Mouse (Mus musculus) embryonic stem cell, embryonic (primary cell): ENCODE data around the gene Tubb1.

Experiments used
- CTCF ChIA-PET, 4 experiments: fragments of 300-600 bp in 2 of 4; fragments of 350-600 bp in 2 of 4; sonication (Branson Sonifier 250); formaldehyde crosslinking; loops; one replicate each; lab custom pipeline; 2022; ENCODE audit warnings: inconsistent platforms in 2 of 4; lab: Charles Lee
- POLR2A ChIA-PET, 4 experiments: fragments of 300-600 bp in 2 of 4; fragments of 350-600 bp in 2 of 4; sonication (Branson Sonifier 250); formaldehyde crosslinking; loops; one replicate each; lab custom pipeline; 2022; ENCODE audit warnings: antibody characterized with exemption in 4 of 4, inconsistent platforms in 1 of 4; lab: Charles Lee

The Tubb1 gene

GRCm38 (mm10) chr2:174450353-174450752, at the start of gene Tubb1:
Tubb1 (plus strand) TSS chr2:174450695.
- POLR2A ChIA-PET = interaction anchor here in 3 of 4 experiments (0.5 to 1.7 kb wide), 6 partner anchors 9 to 29 kb away, joined by 3 to 6 read pairs (median 3); partner anchors contain the start of gene Atp5e (in 1 of the 3)
- CTCF ChIA-PET = no interaction called here

- ChIA-PET POLR2A (interaction anchor here in 2 of 4 experiments (0.6 to 1.7 kb wide), 3 partner anchors 14 to 127 kb away, joined by 3 to 4 read pairs (median 3); no protein-coding TSS in a partner anchor), CTCF (interaction anchor here in 1 of 4 experiments (0.6 kb wide), 1 partner anchor 23 kb away, joined by 3 read pairs; no protein-coding TSS in a partner anchor)
These were observed 40.3 kb upstream of the Tubb1 start for GRCm38 (mm10) chr2:174410222-174410621.

GRCm38 (mm10) chr2:174413127-174413526, 37.4 kb upstream of the Tubb1 start:
- CTCF ChIA-PET = no interaction called here
- POLR2A ChIA-PET = interaction anchor here in 1 of 4 experiments (1.4 to 1.5 kb wide), 2 partner anchors 11 to 50 kb away, joined by 5 to 8 read pairs; partner anchors contain the start of gene Atp5e

GRCm38 (mm10) chr2:174415001-174415730, 35.3 kb upstream of the Tubb1 start:
- ChIA-PET CTCF (interaction anchor here in 3 of 4 experiments (0.6 to 0.7 kb wide), 6 partner anchors 15 to 1444 kb away, joined by 3 to 9 read pairs (median 4); no protein-coding TSS in a partner anchor), POLR2A (interaction anchor here in 2 of 4 experiments (0.7 to 1.6 kb wide), 6 partner anchors 14 to 1198 kb away, joined by 3 to 4 read pairs (median 4); partner anchors contain the start of gene Atp5e (in 1 of the 2))

GRCm38 (mm10) chr2:174415731-174416310, 34.7 kb upstream of the Tubb1 start, which contains the start of gene Nelfcd:
Nelfcd (plus strand) TSS chr2:174415804.
- CTCF ChIA-PET = interaction anchor here in 3 of 4 experiments (0.6 to 0.7 kb wide), 6 partner anchors 15 to 1445 kb away, joined by 3 to 9 read pairs (median 4); no protein-coding TSS in a partner anchor
- POLR2A ChIA-PET = interaction anchor here in 2 of 4 experiments (0.7 to 1.6 kb wide), 6 partner anchors 13 to 1199 kb away, joined by 3 to 4 read pairs (median 4); partner anchors contain the start of gene Atp5e (in 1 of the 2)

GRCm38 (mm10) chr2:174421107-174421506, 29.4 kb upstream of the Tubb1 start:
- CTCF ChIA-PET = interaction anchor here in 1 of 4 experiments (0.6 kb wide), 1 partner anchor 12 kb away, joined by 3 read pairs; no protein-coding TSS in a partner anchor
- POLR2A ChIA-PET = interaction anchor here in 3 of 4 experiments (1.0 to 1.4 kb wide), 4 partner anchors 9 to 101 kb away, joined by 3 read pairs; no protein-coding TSS in a partner anchor

- ChIA-PET CTCF (no interaction called here), POLR2A (interaction anchor here in 1 of 4 experiments (5.2 kb wide), 1 partner anchor 7 kb away, joined by 21 read pairs; no protein-coding TSS in a partner anchor)
These were observed 26.0 kb upstream of the Tubb1 start for GRCm38 (mm10) chr2:174424301-174425085.

GRCm38 (mm10) chr2:174426856-174427255, 23.6 kb upstream of the Tubb1 start:
- ChIA-PET CTCF (interaction anchor here in 1 of 4 experiments (0.6 kb wide), 1 partner anchor 1366 kb away, joined by 3 read pairs; no protein-coding TSS in a partner anchor), POLR2A (interaction anchor here (0.5 to 5.2 kb wide), 10 partner anchors 9 to 93 kb away, joined by 3 to 21 read pairs (median 4); partner anchors contain the start of genes Ctsz (in 3 of the 4), Atp5e (in 1 of the 4) and Tubb1 (in 1 of the 4))

GRCm38 (mm10) chr2:174428076-174428835, 22.2 kb upstream of the Tubb1 start:
- CTCF ChIA-PET = no interaction called here
- POLR2A ChIA-PET = interaction anchor here in 2 of 4 experiments (0.9 to 5.2 kb wide), 10 partner anchors 10 to 132 kb away, joined by 3 to 21 read pairs (median 4); partner anchors contain the start of genes Ctsz (in 2 of the 2), Nelfcd (in 1 of the 2) and Tubb1 (in 1 of the 2)

GRCm38 (mm10) chr2:174428996-174429591, 21.4 kb upstream of the Tubb1 start:
- POLR2A ChIA-PET = interaction anchor here in 2 of 4 experiments (1.7 to 5.2 kb wide), 5 partner anchors 9 to 28 kb away, joined by 4 to 21 read pairs (median 4); partner anchors contain the start of genes Ctsz (in 1 of the 2), Nelfcd (in 1 of the 2) and Tubb1 (in 1 of the 2)

GRCm38 (mm10) chr2:174434943-174435342, 15.6 kb upstream of the Tubb1 start:
- CTCF ChIA-PET = interaction anchor here in 1 of 4 experiments (0.6 kb wide), 1 partner anchor 1744 kb away, joined by 11 read pairs; no protein-coding TSS in a partner anchor
- POLR2A ChIA-PET = interaction anchor here in 1 of 4 experiments (1.3 to 1.4 kb wide), 2 partner anchors 13 to 107 kb away, joined by 3 to 4 read pairs; no protein-coding TSS in a partner anchor

More at GRCm38 (mm10) chr2:174428996-174429591, 21.4 kb upstream of the Tubb1 start:
- CTCF ChIA-PET = no interaction called here

- CTCF ChIA-PET = interaction anchor here in 1 of 4 experiments (0.6 kb wide), 1 partner anchor 152 kb away, joined by 3 read pairs; the partner anchor contains the start of gene Gnas
- POLR2A ChIA-PET = no interaction called here
These were observed 14.3 kb upstream of the Tubb1 start for GRCm38 (mm10) chr2:174436076-174436701.

GRCm38 (mm10) chr2:174436916-174437696, 13.4 kb upstream of the Tubb1 start:
- ChIA-PET CTCF (no interaction called here), POLR2A (interaction anchor here in 2 of 4 experiments (0.6 to 3.0 kb wide), 5 partner anchors 9 to 1137 kb away, joined by 3 to 15 read pairs (median 4); partner anchors contain the start of gene Atp5e (in 1 of the 2))

- CTCF ChIA-PET = no interaction called here
- POLR2A ChIA-PET = interaction anchor here in 2 of 4 experiments (0.6 to 3.0 kb wide), 5 partner anchors 10 to 1137 kb away, joined by 3 to 15 read pairs (median 4); partner anchors contain the start of gene Atp5e (in 1 of the 2)
These were observed 12.9 kb upstream of the Tubb1 start for GRCm38 (mm10) chr2:174437697-174437982.

- POLR2A ChIA-PET = interaction anchor here (0.6 to 3.0 kb wide), 8 partner anchors 10 to 1138 kb away, joined by 3 to 15 read pairs (median 3); partner anchors contain the start of gene Atp5e (in 2 of the 4)
- CTCF ChIA-PET = interaction anchor here in 1 of 4 experiments (0.5 kb wide), 1 partner anchor 1666 kb away, joined by 3 read pairs; no protein-coding TSS in a partner anchor
These were observed 12.3 kb upstream of the Tubb1 start for GRCm38 (mm10) chr2:174438181-174438580.
